Mouse (Mus musculus) cerebellum, adult 9-10 months (tissue): ENCODE results near the gene Tyro3.

ENCODE experiments used
- DNase-seq: peaks from one replicate; pipeline ENCODE4 v3.0.0; 2022

Gene Tyro3

GRCm38 (mm10) chr2:119804776-119805175 is 7.2 kb downstream of the Tyro3 start:
- peak; percentile 74 for DNase-seq

- DNase-seq: no peak
These were observed 8.0 kb downstream of the Tyro3 start for GRCm38 (mm10) chr2:119805536-119805935.

- DNase-seq: no peak
These were observed 10.9 kb downstream of the Tyro3 start for GRCm38 (mm10) chr2:119808438-119808837.

GRCm38 (mm10) chr2:119808881-119809280 is 11.3 kb downstream of the Tyro3 start:
- DNase-seq: no peak

GRCm38 (mm10) chr2:119810890-119811289 is 13.4 kb downstream of the Tyro3 start:
- peak; percentile 20 for DNase-seq

- DNase-seq: peak; percentile 68
These were observed 14.1 kb downstream of the Tyro3 start for GRCm38 (mm10) chr2:119811490-119812146.

- DNase-seq: peak; percentile 67
These were observed 16.9 kb downstream of the Tyro3 start for GRCm38 (mm10) chr2:119814376-119814933.

- no peak for DNase-seq
These were observed 19.1 kb downstream of the Tyro3 start for GRCm38 (mm10) chr2:119816611-119817010.

- peak; percentile 83 for DNase-seq
These were observed 19.5 kb downstream of the Tyro3 start for GRCm38 (mm10) chr2:119817047-119817446.

GRCm38 (mm10) chr2:119818668-119819272 is 21.2 kb downstream of the Tyro3 start:
- peak; percentile 25 for DNase-seq

- DNase-seq: peak; percentile 46
These were observed 23.6 kb downstream of the Tyro3 start for GRCm38 (mm10) chr2:119821136-119821535.

- no peak for DNase-seq
These were observed 33.0 kb downstream of the Tyro3 start for GRCm38 (mm10) chr2:119830579-119830978.

- no peak for DNase-seq
These were observed 36.7 kb downstream of the Tyro3 start for GRCm38 (mm10) chr2:119834231-119834630.

- DNase-seq: no peak
These were observed 40.1 kb downstream of the Tyro3 start for GRCm38 (mm10) chr2:119837616-119838015.

- peak; percentile 70 for DNase-seq
These were observed 41.0 kb downstream of the Tyro3 start for GRCm38 (mm10) chr2:119838363-119839156.

GRCm38 (mm10) chr2:119840008-119840407 is 42.5 kb downstream of the Tyro3 start:
- DNase-seq: no peak

- no peak for DNase-seq
These were observed 44.5 kb downstream of the Tyro3 start for GRCm38 (mm10) chr2:119842000-119842399.

- no peak for DNase-seq
These were observed 46.0 kb downstream of the Tyro3 start for GRCm38 (mm10) chr2:119843526-119843925.

GRCm38 (mm10) chr2:119845882-119846546 is 48.5 kb downstream of the Tyro3 start:
- DNase-seq: peak; percentile 52

GRCm38 (mm10) chr2:119846929-119847328 is 49.4 kb downstream of the Tyro3 start:
- peak; percentile 99 for DNase-seq

- no peak for DNase-seq
These were observed 56.3 kb downstream of the Tyro3 start for GRCm38 (mm10) chr2:119853811-119854210.

- no peak for DNase-seq
These were observed 57.8 kb downstream of the Tyro3 start for GRCm38 (mm10) chr2:119855310-119855850.

GRCm38 (mm10) chr2:119857341-119857740 is 59.8 kb downstream of the Tyro3 start:
- no peak for DNase-seq
